Mouse (Mus musculus) kidney, adult 8-10 months (tissue): ENCODE results near the gene Olfr78.
A peak's percentile ranks its signal among the peaks of the same experiment; 100 is the strongest.

Experiments used
- DNase-seq, 2 experiments: peaks; one replicate each; pipeline ENCODE4 v3.0.0; 2022

The Olfr78 gene

GRCm38 (mm10) chr7:102759266-102759665 is at the start of gene Olfr78, which contains the start of gene Olfr560:
Olfr78 (minus strand) TSS chr7:102759471.
Olfr560 (minus strand) TSS chr7:102759366.
- DNase-seq, result no peak

- no peak for DNase-seq
Measured at GRCm38 (mm10) chr7:102803180-102803579, 43.9 kb upstream of the Olfr78 start, which contains the start of gene Olfr564. Olfr564 (plus strand) TSS chr7:102803480.

- no peak for DNase-seq
Measured at GRCm38 (mm10) chr7:102770921-102771320, 11.7 kb upstream of the Olfr78 start, which contains the start of gene Olfr561. Olfr561 (plus strand) TSS chr7:102771221.

GRCm38 (mm10) chr7:102752086-102752485 is 7.2 kb downstream of the Olfr78 start:
- DNase-seq, result no peak

- no peak for DNase-seq
Measured at GRCm38 (mm10) chr7:102737705-102738104, 21.6 kb downstream of the Olfr78 start.

GRCm38 (mm10) chr7:102733793-102734192 is 25.5 kb downstream of the Olfr78 start:
- DNase-seq, result no peak

- no peak for DNase-seq
Measured at GRCm38 (mm10) chr7:102727391-102727790, 31.9 kb downstream of the Olfr78 start, which contains the start of gene Olfr559. Olfr559 (minus strand) TSS chr7:102727491.

GRCm38 (mm10) chr7:102718970-102719369 is 40.3 kb downstream of the Olfr78 start, which contains the start of gene Olfr33:
Olfr33 (minus strand) TSS chr7:102719070.
- no peak for DNase-seq

GRCm38 (mm10) chr7:102701915-102702314 is 57.4 kb downstream of the Olfr78 start, which contains the start of gene Olfr558:
Olfr558 (plus strand) TSS chr7:102702215.
- no peak for DNase-seq

- no peak for DNase-seq
Measured at GRCm38 (mm10) chr7:102698461-102698860, 60.8 kb downstream of the Olfr78 start.

- DNase-seq, result peak in 1 of 2 experiments; percentile 11
Measured at GRCm38 (mm10) chr7:102695358-102696125, 63.7 kb downstream of the Olfr78 start, which contains the start of gene Olfr557. Olfr557 (plus strand) TSS chr7:102695910.
